Mouse (Mus musculus): Measurements from ENCODE around the gene Enpp4. TPM values are rescaled to one million over a fixed set of nuclear protein-coding genes. Genes with fewer than 3 reads are reported as not detected.

The Enpp4 gene
- polyA plus RNA-seq, 1 experiment from 2014 or later, result 5.6 TPM

GRCm38 (mm10) chr17:44134545-44134944 lies 28.9 kb upstream of the Enpp4 start:
- H3K4me1 ChIP-seq (ENCODE audit: insufficient read depth, low read length), result peaks cover 20% of the 10 kb centered on the region
- 62% methylated on average over 9 of the region's 9 CpGs for WGBS
- H3K4me3 ChIP-seq (ENCODE audit: low read length), result peak overlapping the region; percentile 7; the same call in 1 of the 2 replicates

GRCm38 (mm10) chr17:44134106-44134505 lies 28.5 kb upstream of the Enpp4 start:
- ATAC-seq (ENCODE audit: low FRiP score, low TSS enrichment), result no peak
- no peak overlapping the region for H3K4me3 ChIP-seq (ENCODE audit: low read length)
- WGBS, result 60% methylated on average over 6 of the region's 6 CpGs

More at GRCm38 (mm10) chr17:44134545-44134944, 28.9 kb upstream of the Enpp4 start:
- Histone ChIP-seq H3K36me3 (ENCODE audit: insufficient read depth, low read length) (no peaks in the 10 kb centered on the region), H3K9ac (replicated peaks; ENCODE audit: low read length) (no peak overlapping the region), H3K4me2 (replicated peaks; ENCODE audit: low read depth, low read length) (peak overlapping the region; percentile 34), H3K27ac (ENCODE audit: low read length) (no peak overlapping the region), H3K27me3 (ENCODE audit: insufficient read depth, low read length) (no peaks in the 10 kb centered on the region), H3K9me3 (ENCODE audit: low read length) (no peaks in the 10 kb centered on the region)
- peak; percentile 70; the same call in 1 of the 2 replicates for ATAC-seq (ENCODE audit: low FRiP score, low TSS enrichment)

GRCm38 (mm10) chr17:44130429-44130828 lies 24.8 kb upstream of the Enpp4 start:
- no peak overlapping the region for H3K27ac ChIP-seq (ENCODE audit: low read length)
- no peak for ATAC-seq (ENCODE audit: low FRiP score, low TSS enrichment)
- no peak overlapping the region for H3K4me3 ChIP-seq (ENCODE audit: low read length)
- H3K36me3 ChIP-seq (ENCODE audit: insufficient read depth, low read length), result no peaks in the 10 kb centered on the region
- H3K4me2 ChIP-seq (replicated peaks; ENCODE audit: low read depth, low read length), result no peak overlapping the region
- H3K9me3 ChIP-seq (ENCODE audit: low read length), result no peaks in the 10 kb centered on the region; the same call in 1 of the 2 replicates
- H3K27me3 ChIP-seq (ENCODE audit: insufficient read depth, low read length), result no peaks in the 10 kb centered on the region
- H3K4me1 ChIP-seq (ENCODE audit: insufficient read depth, low read length), result peaks cover 6% of the 10 kb centered on the region; the same call in 1 of the 2 replicates
- H3K9ac ChIP-seq (replicated peaks; ENCODE audit: low read length), result no peak overlapping the region
- whole genome bisulfite sequencing, result 12% methylated on average over 7 of the region's 7 CpGs

More at GRCm38 (mm10) chr17:44134106-44134505, 28.5 kb upstream of the Enpp4 start:
- no peak overlapping the region for H3K9ac ChIP-seq (replicated peaks; ENCODE audit: low read length)
- no peaks in the 10 kb centered on the region for H3K27me3 ChIP-seq (ENCODE audit: insufficient read depth, low read length)
- peaks cover 19% of the 10 kb centered on the region for H3K4me1 ChIP-seq (ENCODE audit: insufficient read depth, low read length)
- no peaks in the 10 kb centered on the region for H3K9me3 ChIP-seq (ENCODE audit: low read length)
- H3K4me2 ChIP-seq (replicated peaks; ENCODE audit: low read depth, low read length), result peak overlapping the region; percentile 34; the same call in 1 of the 2 replicates
- H3K27ac ChIP-seq (ENCODE audit: low read length), result no peak overlapping the region
- no peaks in the 10 kb centered on the region for H3K36me3 ChIP-seq (ENCODE audit: insufficient read depth, low read length)

GRCm38 (mm10) chr17:44129092-44129750 lies 23.6 kb upstream of the Enpp4 start:
- Histone ChIP-seq H3K9me3 (ENCODE audit: low read length) (no peaks in the 10 kb centered on the region; the same call in 1 of the 2 replicates), H3K4me1 (ENCODE audit: insufficient read depth, low read length) (peaks cover 2% of the 10 kb centered on the region; the same call in 1 of the 2 replicates), H3K4me2 (replicated peaks; ENCODE audit: low read depth, low read length) (no peak overlapping the region), H3K36me3 (ENCODE audit: insufficient read depth, low read length) (no peaks in the 10 kb centered on the region), H3K27me3 (ENCODE audit: insufficient read depth, low read length) (no peaks in the 10 kb centered on the region), H3K4me3 (ENCODE audit: low read length) (no peak overlapping the region), H3K9ac (replicated peaks; ENCODE audit: low read length) (no peak overlapping the region), H3K27ac (ENCODE audit: low read length) (no peak overlapping the region)
- no peak for ATAC-seq (ENCODE audit: low FRiP score, low TSS enrichment)
- 83% methylated on average over 13 of the region's 13 CpGs for WGBS

GRCm38 (mm10) chr17:44121366-44122100 lies 15.9 kb upstream of the Enpp4 start:
- Histone ChIP-seq H3K9me3 (ENCODE audit: low read length) (no peaks in the 10 kb centered on the region), H3K4me1 (ENCODE audit: insufficient read depth, low read length) (peaks cover 3% of the 10 kb centered on the region; the same call in 1 of the 2 replicates), H3K9ac (replicated peaks; ENCODE audit: low read length) (no peak overlapping the region), H3K4me2 (replicated peaks; ENCODE audit: low read depth, low read length) (no peak overlapping the region), H3K36me3 (ENCODE audit: insufficient read depth, low read length) (no peaks in the 10 kb centered on the region), H3K27me3 (ENCODE audit: insufficient read depth, low read length) (no peaks in the 10 kb centered on the region), H3K27ac (ENCODE audit: low read length) (no peak overlapping the region), H3K4me3 (ENCODE audit: low read length) (no peak overlapping the region)
- 71% methylated on average over 12 of the region's 12 CpGs for WGBS
- ATAC-seq (ENCODE audit: low FRiP score, low TSS enrichment), result no peak

GRCm38 (mm10) chr17:44118231-44118630 lies 12.6 kb upstream of the Enpp4 start:
- H3K4me2 ChIP-seq (replicated peaks; ENCODE audit: low read depth, low read length), result no peak overlapping the region
- H3K27ac ChIP-seq (ENCODE audit: low read length), result no peak overlapping the region
- no peak for ATAC-seq (ENCODE audit: low FRiP score, low TSS enrichment)
- WGBS, result 60% methylated on average over 4 of the region's 4 CpGs
- H3K9me3 ChIP-seq (ENCODE audit: low read length), result no peaks in the 10 kb centered on the region
- no peak overlapping the region for H3K9ac ChIP-seq (replicated peaks; ENCODE audit: low read length)
- no peaks in the 10 kb centered on the region for H3K36me3 ChIP-seq (ENCODE audit: insufficient read depth, low read length)
- H3K4me1 ChIP-seq (ENCODE audit: insufficient read depth, low read length), result peaks cover 3% of the 10 kb centered on the region; the same call in 1 of the 2 replicates
- H3K4me3 ChIP-seq (ENCODE audit: low read length), result no peak overlapping the region
- H3K27me3 ChIP-seq (ENCODE audit: insufficient read depth, low read length), result no peaks in the 10 kb centered on the region

GRCm38 (mm10) chr17:44117721-44118120 lies 12.1 kb upstream of the Enpp4 start:
- no peak overlapping the region for H3K27ac ChIP-seq (ENCODE audit: low read length)
- H3K27me3 ChIP-seq (ENCODE audit: insufficient read depth, low read length), result no peaks in the 10 kb centered on the region
- no peak overlapping the region for H3K9ac ChIP-seq (replicated peaks; ENCODE audit: low read length)
- 35% methylated on average over 2 of the region's 2 CpGs for WGBS
- peaks cover 3% of the 10 kb centered on the region; the same call in 1 of the 2 replicates for H3K4me1 ChIP-seq (ENCODE audit: insufficient read depth, low read length)
- no peak overlapping the region for H3K4me3 ChIP-seq (ENCODE audit: low read length)
- no peaks in the 10 kb centered on the region for H3K36me3 ChIP-seq (ENCODE audit: insufficient read depth, low read length)
- H3K4me2 ChIP-seq (replicated peaks; ENCODE audit: low read depth, low read length), result no peak overlapping the region
- ATAC-seq (ENCODE audit: low FRiP score, low TSS enrichment), result no peak
- no peaks in the 10 kb centered on the region for H3K9me3 ChIP-seq (ENCODE audit: low read length)

GRCm38 (mm10) chr17:44116584-44116983 lies 11.0 kb upstream of the Enpp4 start:
- Histone ChIP-seq H3K9me3 (ENCODE audit: low read length) (no peaks in the 10 kb centered on the region), H3K36me3 (ENCODE audit: insufficient read depth, low read length) (no peaks in the 10 kb centered on the region), H3K4me2 (replicated peaks; ENCODE audit: low read depth, low read length) (no peak overlapping the region), H3K4me1 (ENCODE audit: insufficient read depth, low read length) (peaks cover 3% of the 10 kb centered on the region; the same call in 1 of the 2 replicates), H3K27me3 (ENCODE audit: insufficient read depth, low read length) (no peaks in the 10 kb centered on the region), H3K4me3 (ENCODE audit: low read length) (no peak overlapping the region), H3K9ac (replicated peaks; ENCODE audit: low read length) (no peak overlapping the region), H3K27ac (ENCODE audit: low read length) (no peak overlapping the region)
- WGBS, result 89% methylated on average over 2 of the region's 2 CpGs
- ATAC-seq (ENCODE audit: low FRiP score, low TSS enrichment), result no peak

- no peak overlapping the region for H3K27ac ChIP-seq (ENCODE audit: low read length)
- H3K4me2 ChIP-seq (replicated peaks; ENCODE audit: low read depth, low read length), result no peak overlapping the region
- peaks cover 6% of the 10 kb centered on the region; the same call in 1 of the 2 replicates for H3K4me1 ChIP-seq (ENCODE audit: insufficient read depth, low read length)
- no peaks in the 10 kb centered on the region for H3K27me3 ChIP-seq (ENCODE audit: insufficient read depth, low read length)
- no peak overlapping the region for H3K9ac ChIP-seq (replicated peaks; ENCODE audit: low read length)
- no peaks in the 10 kb centered on the region for H3K36me3 ChIP-seq (ENCODE audit: insufficient read depth, low read length)
- no peaks in the 10 kb centered on the region for H3K9me3 ChIP-seq (ENCODE audit: low read length)
- ATAC-seq (ENCODE audit: low FRiP score, low TSS enrichment), result no peak
- WGBS, result 78% methylated on average over 3 of the region's 3 CpGs
- H3K4me3 ChIP-seq (ENCODE audit: low read length), result no peak overlapping the region
Observed at GRCm38 (mm10) chr17:44108331-44108730, 2.7 kb upstream of the Enpp4 start.

- ATAC-seq (ENCODE audit: low FRiP score, low TSS enrichment), result no peak
- Histone ChIP-seq H3K4me2 (replicated peaks; ENCODE audit: low read depth, low read length) (no peak overlapping the region), H3K9me3 (ENCODE audit: low read length) (no peaks in the 10 kb centered on the region), H3K27ac (ENCODE audit: low read length) (no peak overlapping the region), H3K27me3 (ENCODE audit: insufficient read depth, low read length) (no peaks in the 10 kb centered on the region), H3K9ac (replicated peaks; ENCODE audit: low read length) (no peak overlapping the region), H3K36me3 (ENCODE audit: insufficient read depth, low read length) (no peaks in the 10 kb centered on the region), H3K4me3 (ENCODE audit: low read length) (no peak overlapping the region), H3K4me1 (ENCODE audit: insufficient read depth, low read length) (peaks cover 6% of the 10 kb centered on the region; the same call in 1 of the 2 replicates)
- 91% methylated on average over 10 of the region's 10 CpGs for WGBS
Observed at GRCm38 (mm10) chr17:44101961-44102360, 3.6 kb downstream of the Enpp4 start.
